Mouse (Mus musculus) layer of hippocampus, adult 9-10 months (tissue): ENCODE measurements at regions not wholly inside any gene's neighbourhood (a gene's known extent, or its start where the extent isn't known, plus 50 kb on each side); places are given as distances from the start of the nearest gene placed in this dataset.

Experiments
- DNase-seq: peaks from one replicate; pipeline ENCODE4 v3.0.0; 2022; ENCODE audit warnings: low spot score

- no peak for DNase-seq
Observed at GRCm38 (mm10) chr11:71670111-71671050, 79.3 kb upstream of the Wscd1 start.

GRCm38 (mm10) chr11:71672171-71673050 lies 77.3 kb upstream of the Wscd1 start:
- no peak for DNase-seq

- peak; percentile 37 for DNase-seq
Observed at GRCm38 (mm10) chr11:71674319-71674718, 75.4 kb upstream of the Wscd1 start.

- no peak for DNase-seq
Observed at GRCm38 (mm10) chr11:71675714-71676313, 73.9 kb upstream of the Wscd1 start.

- no peak for DNase-seq
Observed at GRCm38 (mm10) chr11:71697017-71697416, 52.7 kb upstream of the Wscd1 start.

- DNase-seq = no peak
Observed at GRCm38 (mm10) chr11:71698836-71699235, 50.9 kb upstream of the Wscd1 start.
